8 mouse cellular contexts compared by ENCODE assay signal in the genomic region with DNA sequence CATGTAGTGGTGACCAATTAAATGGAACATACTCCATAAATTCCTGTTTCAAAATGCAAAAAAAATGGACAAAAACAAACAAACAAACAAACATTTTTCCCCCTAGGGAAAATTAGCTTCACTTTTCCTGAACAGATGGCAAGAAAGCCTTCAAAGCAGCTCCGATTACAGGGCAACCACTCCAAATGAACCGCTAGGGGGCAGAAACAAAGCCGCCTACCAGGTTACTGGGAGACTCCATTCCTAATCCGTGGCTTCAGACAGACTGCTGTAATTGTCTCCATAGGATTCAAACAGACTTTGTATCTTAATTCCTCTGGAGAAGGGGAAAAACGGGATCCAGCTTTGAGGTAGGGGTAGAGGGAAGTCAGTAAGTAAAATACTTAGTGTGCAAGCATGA.
A peak's percentile ranks its signal among the peaks of the same experiment; 100 is the strongest.
DNase-seq lines count a peak whose midpoint lies in the region; ATAC-seq and TF ChIP-seq lines count a peak whose summit lies in the region.

No protein-coding gene starts in this region.

- intact Hi-C loops in left cerebral cortex, postnatal 4 days (cut with DNase I) = no loop called here

- peak; percentile 20 for DNase-seq in forebrain, embryonic 10.5 days (ENCODE audit: extremely low spot score, low spot score)
- DNase-seq in left cerebral cortex, postnatal 4 days = peak; percentile 19
- DNase-seq in left cerebral cortex, adult 8-10 months (ENCODE audit: low spot score in 2 of 2) = no peak
- peak; percentile 16 for DNase-seq in adipocyte (ENCODE audit: low spot score)
- peak; percentile 42 for DNase-seq in embryonic facial prominence, embryonic 10.5 days (ENCODE audit: low spot score)
- no peak for DNase-seq in urinary bladder, postnatal 25 days (ENCODE audit: low spot score)

- H3K27me3 ChIP-seq in forebrain, embryonic 10.5 days (ENCODE audit: poor library complexity, severe bottlenecking) = peaks cover 9% of the 10 kb centered on the region; the same call in 1 of the 2 replicates
- H3K27me3 ChIP-seq in forebrain, embryonic 15.5 days = no peaks in the 10 kb centered on the region
- peaks cover 15% of the 10 kb centered on the region; the same call in 1 of the 2 replicates for H3K27me3 ChIP-seq in embryonic facial prominence, embryonic 10.5 days (replicated peaks; ENCODE audit: low read depth, poor library complexity, severe bottlenecking)
- no peaks in the 10 kb centered on the region for H3K27me3 ChIP-seq in small intestine, adult 2 months (ENCODE audit: control insufficient read depth, insufficient read depth, low read length)

- no peak overlapping the region for H3K4me3 ChIP-seq in forebrain, embryonic 10.5 days
- no peak overlapping the region for H3K4me3 ChIP-seq in forebrain, embryonic 15.5 days
- no peak overlapping the region for H3K4me3 ChIP-seq in embryonic facial prominence, embryonic 10.5 days
- no peak overlapping the region for H3K4me3 ChIP-seq in small intestine, adult 2 months (ENCODE audit: low read depth, low read length)

- H3K36me3 ChIP-seq in forebrain, embryonic 10.5 days (replicated peaks) = no peaks in the 10 kb centered on the region
- no peaks in the 10 kb centered on the region for H3K36me3 ChIP-seq in forebrain, embryonic 15.5 days
- no peaks in the 10 kb centered on the region for H3K36me3 ChIP-seq in embryonic facial prominence, embryonic 10.5 days (replicated peaks)
- no peaks in the 10 kb centered on the region for H3K36me3 ChIP-seq in small intestine, adult 2 months (ENCODE audit: control insufficient read depth, insufficient read depth, low read length)

- H3K27ac ChIP-seq in forebrain, embryonic 10.5 days = no peak overlapping the region
- no peak overlapping the region for H3K27ac ChIP-seq in forebrain, embryonic 15.5 days (replicated peaks)
- H3K27ac ChIP-seq in embryonic facial prominence, embryonic 10.5 days (replicated peaks) = no peak overlapping the region
- no peak overlapping the region for H3K27ac ChIP-seq in small intestine, adult 2 months (ENCODE audit: insufficient read depth, low read depth, low read length)

- no peak overlapping the region for H3K9ac ChIP-seq in forebrain, embryonic 15.5 days (replicated peaks)

- peak; percentile 26; the same call in 1 of the 2 replicates for TF ChIP-seq CTCF in small intestine, adult 2 months (IDR thresholded peaks at IDR 0.05; ENCODE audit: extremely low read depth, insufficient read length, insufficient replicate concordance, low read depth, low read length)

- WGBS in forebrain, embryonic 10.5 days = 17% methylated on average over 5 of the region's 5 CpGs
- WGBS in forebrain, embryonic 15.5 days = 19% methylated on average over 5 of the region's 5 CpGs
- 22% methylated on average over 5 of the region's 5 CpGs for WGBS in embryonic facial prominence, embryonic 10.5 days
- WGBS in small intestine, adult 2 months = 19% methylated on average over 5 of the region's 5 CpGs

- no peaks in the 10 kb centered on the region for H3K4me1 ChIP-seq in forebrain, embryonic 10.5 days
- no peaks in the 10 kb centered on the region for H3K4me1 ChIP-seq in forebrain, embryonic 15.5 days
- H3K4me1 ChIP-seq in embryonic facial prominence, embryonic 10.5 days = no peaks in the 10 kb centered on the region
- no peaks in the 10 kb centered on the region for H3K4me1 ChIP-seq in small intestine, adult 2 months (ENCODE audit: control insufficient read depth, insufficient read depth, insufficient read length, low read length)

- H3K9me3 ChIP-seq in forebrain, embryonic 10.5 days = no peaks in the 10 kb centered on the region
- no peaks in the 10 kb centered on the region for H3K9me3 ChIP-seq in forebrain, embryonic 15.5 days
- no peaks in the 10 kb centered on the region for H3K9me3 ChIP-seq in embryonic facial prominence, embryonic 10.5 days

- TF ChIP-seq POLR2A in small intestine, adult 2 months (IDR thresholded peaks at IDR 0.05; ENCODE audit: low read depth, low read length) = no peak

- no peak overlapping the region for H3K4me2 ChIP-seq in forebrain, embryonic 15.5 days (replicated peaks)

- ATAC-seq in forebrain, embryonic 15.5 days (replicated peaks) = no peak

Comparison
In these comparisons a context has a peak if more than half of its experiments do, and no peak if none do; other contexts are left out.
1. DNase-seq: peak in forebrain, embryonic 10.5 days (single experiment), left cerebral cortex, postnatal 4 days (single experiment), adipocyte (single experiment) and embryonic facial prominence, embryonic 10.5 days (single experiment); none in left cerebral cortex, adult 8-10 months (0 of 2) and urinary bladder, postnatal 25 days (single experiment).